Comparison of ENCODE assay signal across 7 mouse cellular contexts in the genomic region with DNA sequence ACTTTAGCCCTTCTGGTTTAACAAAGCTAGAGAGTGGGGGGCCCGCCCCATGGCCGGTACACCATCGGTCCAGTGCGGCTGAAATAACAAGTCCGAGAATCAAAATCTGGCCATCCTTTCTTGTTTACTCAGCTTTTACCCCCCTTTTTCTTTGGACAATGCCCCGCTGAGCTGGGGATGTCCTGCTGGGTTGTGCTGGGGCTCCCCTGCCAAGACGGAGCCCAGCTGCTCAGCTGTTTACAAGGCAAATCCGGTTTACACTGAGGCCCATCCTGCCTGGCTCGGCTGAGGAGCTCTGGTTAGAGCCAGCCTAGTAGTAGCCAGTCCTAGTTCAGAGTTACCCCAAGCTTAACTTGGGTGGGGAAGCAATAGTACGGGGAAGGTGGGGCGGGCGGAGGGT.
DNase-seq lines count a peak whose midpoint lies in the region; ATAC-seq and TF ChIP-seq lines count a peak whose summit lies in the region.

No protein-coding gene starts in this region.

- no peak for TF ChIP-seq POLR2A in kidney, adult 2 months (IDR thresholded peaks at IDR 0.05; ENCODE audit: low read depth, low read length)

- peak; percentile 54 for DNase-seq in kidney, postnatal 0 days (ENCODE audit: low spot score)
- DNase-seq in kidney, adult 2 months, result no peak
- DNase-seq in ZHBTc4 (ENCODE audit: low read depth, low spot score), result peak; percentile 55
- peak; percentile 36 for DNase-seq in hindbrain, embryonic 14.5 days (ENCODE audit: low spot score)
- DNase-seq in lung, postnatal 36 days, result peak; percentile 71
- no peak for DNase-seq in left cerebral cortex, adult 8-10 months (ENCODE audit: low spot score in 2 of 2)

- no peaks in the 10 kb centered on the region for H3K36me3 ChIP-seq in kidney, postnatal 0 days (ENCODE audit: insufficient read depth, low read length)
- no peaks in the 10 kb centered on the region for H3K36me3 ChIP-seq in kidney, adult 2 months (ENCODE audit: control insufficient read depth, insufficient read depth, low read length)
- H3K36me3 ChIP-seq in hindbrain, embryonic 14.5 days (replicated peaks; ENCODE audit: control insufficient read depth, insufficient read depth), result no peaks in the 10 kb centered on the region

- no peak for ATAC-seq in kidney, postnatal 0 days (replicated peaks; ENCODE audit: low FRiP score, low read depth)
- no peak for ATAC-seq in hindbrain, embryonic 14.5 days (ENCODE audit: low FRiP score)
- ATAC-seq in frontal cortex, adult (ENCODE audit: low TSS enrichment), result no peak

- H3K4me3 ChIP-seq in kidney, postnatal 0 days (replicated peaks; ENCODE audit: low read depth, low read length), result no peak overlapping the region
- H3K4me3 ChIP-seq in kidney, adult 2 months (ENCODE audit: insufficient read depth, low read depth, low read length), result no peak overlapping the region
- H3K4me3 ChIP-seq in hindbrain, embryonic 14.5 days (replicated peaks; ENCODE audit: low read length), result no peak overlapping the region

- H3K9me3 ChIP-seq in kidney, postnatal 0 days (replicated peaks; ENCODE audit: low read length), result no peaks in the 10 kb centered on the region
- H3K9me3 ChIP-seq in hindbrain, embryonic 14.5 days (ENCODE audit: control insufficient read depth, low read length), result no peaks in the 10 kb centered on the region

- 0 out of 2 replicates have a peak, but pooled peaks cover 2% of the 10 kb centered on the region for H3K4me1 ChIP-seq in kidney, postnatal 0 days (replicated peaks; ENCODE audit: insufficient read depth, low read length)
- H3K4me1 ChIP-seq in kidney, adult 2 months (ENCODE audit: control insufficient read depth, insufficient read depth, low read length), result no peaks in the 10 kb centered on the region
- H3K4me1 ChIP-seq in hindbrain, embryonic 14.5 days (replicated peaks; ENCODE audit: control insufficient read depth, insufficient read depth, low read length), result no peaks in the 10 kb centered on the region

- no peaks in the 10 kb centered on the region for H3K27me3 ChIP-seq in kidney, postnatal 0 days (ENCODE audit: insufficient read depth, low read length)
- no peaks in the 10 kb centered on the region for H3K27me3 ChIP-seq in kidney, adult 2 months (replicated peaks; ENCODE audit: control insufficient read depth, insufficient read depth, low read length)
- H3K27me3 ChIP-seq in hindbrain, embryonic 14.5 days (ENCODE audit: control insufficient read depth, insufficient read depth, low read length), result peaks cover 9% of the 10 kb centered on the region

- no peak overlapping the region for H3K27ac ChIP-seq in kidney, postnatal 0 days
- H3K27ac ChIP-seq in kidney, adult 2 months (ENCODE audit: insufficient read depth, low read depth, low read length), result no peak overlapping the region
- H3K27ac ChIP-seq in hindbrain, embryonic 14.5 days, result 0 out of 2 replicates have a peak overlapping the region, but pooled peaks have one; percentile 36

- 47% methylated on average over 12 of the region's 12 CpGs for WGBS in kidney, postnatal 0 days
- 57% methylated on average over 12 of the region's 12 CpGs for WGBS in kidney, adult 2 months
- 44% methylated on average over 12 of the region's 12 CpGs for WGBS in hindbrain, embryonic 14.5 days

- H3K4me2 ChIP-seq in kidney, postnatal 0 days (ENCODE audit: low read length), result no peak overlapping the region
- no peak overlapping the region for H3K4me2 ChIP-seq in hindbrain, embryonic 14.5 days (replicated peaks)

- H3K9ac ChIP-seq in kidney, postnatal 0 days (ENCODE audit: low read depth, low read length), result no peak overlapping the region
- H3K9ac ChIP-seq in hindbrain, embryonic 14.5 days, result no peak overlapping the region

- no peak for TF ChIP-seq CTCF in kidney, postnatal 0 days (IDR thresholded peaks at IDR 0.05; ENCODE audit: low read depth)
- no peak for TF ChIP-seq CTCF in kidney, adult 2 months (conservative IDR thresholded peaks at IDR 0.05; ENCODE audit: insufficient read depth, insufficient read length, low read depth, low read length)

Comparison
In these comparisons a context has a peak if more than half of its experiments do, and no peak if none do; other contexts are left out.
1. DNase-seq: peak in kidney, postnatal 0 days (single experiment), ZHBTc4 (single experiment), hindbrain, embryonic 14.5 days (single experiment) and lung, postnatal 36 days (single experiment); none in kidney, adult 2 months (single experiment) and left cerebral cortex, adult 8-10 months (0 of 2).